Mouse (Mus musculus) adrenal gland, postnatal 14 days (tissue): ENCODE measurements at regions not wholly inside any gene's neighbourhood (a gene's known extent, or its start where the extent isn't known, plus 50 kb on each side); places are given as distances from the start of the nearest gene placed in this dataset.

ENCODE experiments used
- microRNA-seq, 2 experiments: library from miRNA; unstranded; fragments of <30 nt; microRNA quantifications; one replicate each; pipeline ENCODE4 v1.2.0; 2021

Small RNA genes lying in the stretch of these regions (microRNA-seq; reads per million reads assigned to microRNA genes)
- gene Mir221 (464 to 525 reads per million in 2 experiments), gene Mir222 (96.0 to 96.3 reads per million in 2 experiments)
